Mouse (Mus musculus) bone marrow macrophage, adult 2 months (primary cell): Measurements from ENCODE around the gene Gast.

ENCODE experiments used
- CTCF ChIP-seq: IDR thresholded peaks from 2 replicates; pipeline ENCODE4 v1.5.1; 2012; ENCODE audit warnings: low read depth, mild to moderate bottlenecking, low read length, moderate library complexity
- POLR2A ChIP-seq: IDR thresholded peaks from 2 replicates; pipeline ENCODE4 v1.6.1; 2012; ENCODE audit warnings: mild to moderate bottlenecking, low read depth, low read length, borderline replicate concordance

- TF ChIP-seq POLR2A = no peak
- TF ChIP-seq CTCF = no peak
These were observed 18.8 kb upstream of the Gast start for GRCm38 (mm10) chr11:100315439-100315838.
